Mouse (Mus musculus) MEL (cell line): ENCODE measurements around the gene Adora3. TPM values are rescaled to one million over a fixed set of nuclear protein-coding genes. Genes with fewer than 3 reads are reported as not detected.

ENCODE experiments used
- DNase-seq: peaks from one replicate; pipeline ENCODE4 v3.0.0; 2011; ENCODE audit warnings: low read depth, low spot score
- H3K27ac ChIP-seq: 2 replicates; pipeline ENCODE4 v1.5.1; 2012; ENCODE audit warnings: low read depth, mild to moderate bottlenecking, control low read depth, low read length, moderate library complexity; ENCODE audit not compliant: control insufficient read depth
- H3K27me3 ChIP-seq, 2 experiments: fragments of 150-350 bp in 1 of 2; sonication (generic) in 1 of 2; 2 replicates each; pipeline ENCODE4 v1.6.1; 2012; ENCODE audit warnings: low read length in 2 of 2, mild to moderate bottlenecking in 2 of 2, improper control_type of control experiment in 1 of 2, moderate library complexity in 1 of 2; ENCODE audit not compliant: insufficient read depth in 2 of 2, control insufficient read depth in 1 of 2
- H3K36me3 ChIP-seq, 2 experiments: 2 replicates each; pipeline ENCODE4 v1.6.1; 2012 to 2014; ENCODE audit warnings: low read length in 2 of 2, improper control_type of control experiment in 1 of 2, inconsistent platforms in 1 of 2, mild to moderate bottlenecking in 1 of 2; ENCODE audit not compliant: insufficient read depth in 2 of 2, control insufficient read depth in 1 of 2
- H3K4me1 ChIP-seq, 2 experiments: fragments of 150-350 bp in 1 of 2; sonication (generic) in 1 of 2; 2 replicates each; pipeline ENCODE4 v1.6.1; 2012; ENCODE audit warnings: low read length in 2 of 2, improper control_type of control experiment in 1 of 2, mild to moderate bottlenecking in 1 of 2; ENCODE audit not compliant: insufficient read depth in 2 of 2, control insufficient read depth in 1 of 2
- H3K4me3 ChIP-seq, 2 experiments: fragments of 150-350 bp in 1 of 2; sonication (generic) in 1 of 2; 2 replicates each; pipeline ENCODE4 v1.5.1; 2012; ENCODE audit warnings: low read depth in 2 of 2, low read length in 2 of 2, mild to moderate bottlenecking in 2 of 2, moderate library complexity in 2 of 2, control low read depth in 1 of 2, improper control_type of control experiment in 1 of 2; ENCODE audit not compliant: control insufficient read depth in 1 of 2, insufficient read depth in 1 of 2
- H3K79me2 ChIP-seq: 2 replicates; pipeline ENCODE4 v1.6.1; 2012; ENCODE audit warnings: mild to moderate bottlenecking, low read length, moderate library complexity; ENCODE audit not compliant: control insufficient read depth, poor library complexity, insufficient read depth
- H3K9ac ChIP-seq: 2 replicates; pipeline ENCODE4 v1.6.1; 2012; ENCODE audit warnings: low read depth, mild to moderate bottlenecking, control low read depth, low read length, moderate library complexity; ENCODE audit not compliant: control insufficient read depth, poor library complexity, severe bottlenecking
- H3K9me3 ChIP-seq: fragments of 150-350 bp; sonication (generic); replicated peaks from 2 replicates; pipeline ENCODE4 v1.6.1; 2012; ENCODE audit warnings: mild to moderate bottlenecking, low read length, improper control_type of control experiment, moderate library complexity; ENCODE audit not compliant: insufficient read depth
- CTCF ChIP-seq, 3 experiments: IDR thresholded peaks in 2 of 3; conservative IDR thresholded peaks in 1 of 3; 2 replicates each; pipeline ENCODE4 v1.5.1; 2011 to 2012; ENCODE audit warnings: low read length in 3 of 3, low read depth in 2 of 3, mild to moderate bottlenecking in 2 of 3, improper control_type of control experiment in 1 of 3, inconsistent platforms in 1 of 3, mixed read lengths in 1 of 3, moderate library complexity in 1 of 3; ENCODE audit not compliant: control insufficient read depth in 1 of 3, insufficient read depth in 1 of 3, poor library complexity in 1 of 3, severe bottlenecking in 1 of 3
- ELF1 ChIP-seq: IDR thresholded peaks from 2 replicates; pipeline ENCODE4 v1.6.1; 2014; ENCODE audit warnings: low read depth, mild to moderate bottlenecking, inconsistent platforms, low read length, improper control_type of control experiment, moderate library complexity
- MAFK ChIP-seq: IDR thresholded peaks from 2 replicates; pipeline ENCODE4 v1.6.1; 2011; ENCODE audit warnings: low read depth, mild to moderate bottlenecking, low read length, improper control_type of control experiment, borderline replicate concordance
- MAX ChIP-seq: IDR thresholded peaks from 2 replicates; pipeline ENCODE4 v1.6.1; 2011; ENCODE audit warnings: low read length, improper control_type of control experiment
- MYB ChIP-seq: IDR thresholded peaks from 2 replicates; pipeline ENCODE4 v1.6.1; 2011; ENCODE audit warnings: mild to moderate bottlenecking, low read depth, low read length, improper control_type of control experiment
- NELFE ChIP-seq: IDR thresholded peaks from 2 replicates; pipeline ENCODE4 v1.6.1; 2011; ENCODE audit warnings: low read depth, low read length, improper control_type of control experiment
- NRF1 ChIP-seq: IDR thresholded peaks from 2 replicates; pipeline ENCODE4 v1.6.1; 2014; ENCODE audit warnings: low read depth, mild to moderate bottlenecking, inconsistent platforms, low read length, improper control_type of control experiment, moderate library complexity; ENCODE audit not compliant: poor library complexity, insufficient read depth, severe bottlenecking
- POLR2A ChIP-seq, 2 experiments: IDR thresholded peaks; 2 replicates each; pipeline ENCODE4 v1.6.1; 2011 to 2012; ENCODE audit warnings: low read length in 2 of 2, mild to moderate bottlenecking in 2 of 2, control low read depth in 1 of 2, improper control_type of control experiment in 1 of 2, low read depth in 1 of 2, moderate library complexity in 1 of 2; ENCODE audit not compliant: control insufficient read depth in 1 of 2, insufficient read depth in 1 of 2, poor library complexity in 1 of 2
- POLR2AphosphoS5 ChIP-seq: IDR thresholded peaks from 2 replicates; pipeline ENCODE4 v1.6.1; 2012; ENCODE audit warnings: low read depth, borderline replicate concordance, mild to moderate bottlenecking, inconsistent platforms, low read length, moderate library complexity, mixed read lengths
- RAD21 ChIP-seq: IDR thresholded peaks from 2 replicates; pipeline ENCODE4 v1.6.1; 2011; ENCODE audit warnings: mild to moderate bottlenecking, low read depth, low read length, improper control_type of control experiment
- RCOR1 ChIP-seq: IDR thresholded peaks from 2 replicates; pipeline ENCODE4 v1.6.1; 2012; ENCODE audit warnings: low read depth, mild to moderate bottlenecking, inconsistent platforms, low read length, improper control_type of control experiment
- TAL1 ChIP-seq: IDR thresholded peaks from 2 replicates; pipeline ENCODE4 v1.6.1; 2012; ENCODE audit warnings: mild to moderate bottlenecking, inconsistent platforms, low read length, moderate library complexity, mixed read lengths
- TBP ChIP-seq: IDR thresholded peaks from 2 replicates; pipeline ENCODE4 v1.8.0; 2011; ENCODE audit warnings: low read depth, low read length, improper control_type of control experiment
- TCF12 ChIP-seq: IDR thresholded peaks from 2 replicates; pipeline ENCODE4 v1.6.1; 2014; ENCODE audit warnings: low read depth, mild to moderate bottlenecking, inconsistent platforms, low read length, improper control_type of control experiment, moderate library complexity
- UBTF ChIP-seq: IDR thresholded peaks from 2 replicates; pipeline ENCODE4 v1.6.1; 2012; ENCODE audit warnings: low read depth, mild to moderate bottlenecking, inconsistent platforms, low read length, improper control_type of control experiment, moderate library complexity, borderline replicate concordance; ENCODE audit not compliant: insufficient read depth
- USF2 ChIP-seq, 2 experiments: IDR thresholded peaks; 2 replicates each; pipeline ENCODE4 v1.6.1; 2011 to 2012; ENCODE audit warnings: improper control_type of control experiment in 2 of 2, low read length in 2 of 2, borderline replicate concordance in 1 of 2, inconsistent platforms in 1 of 2, low read depth in 1 of 2, mild to moderate bottlenecking in 1 of 2; ENCODE audit not compliant: insufficient read depth in 1 of 2
- ZC3H11A ChIP-seq: IDR thresholded peaks from 2 replicates; pipeline ENCODE4 v1.6.1; 2012; ENCODE audit warnings: low read depth, mild to moderate bottlenecking, inconsistent platforms, low read length, improper control_type of control experiment
- polyA plus RNA-seq, 2 experiments: library from polyadenylated mRNA; stranded (reverse) in 1 of 2; unstranded in 1 of 2; fragments of >175 nt in 1 of 2; fragments of >200 nt in 1 of 2; gene quantifications; 2 replicates each; pipeline versions ENCODE4 v1.2.1 to v1.2.4; 2012; ENCODE audit warnings: low replicate concordance in 2 of 2, low read depth in 1 of 2; ENCODE audit not compliant: insufficient read length in 2 of 2, insufficient read depth in 1 of 2, missing spikeins in 1 of 2
- total RNA-seq: library from RNA; depleted of rRNA; stranded (reverse); fragments of 300-350 nt; gene quantifications from 2 replicates; pipeline ENCODE4 v1.2.3, GENCODE M21; 2012

Adora3 gene
- total and polyA plus RNA-seq, 3 experiments, result 0.42 to 0.65 TPM; not detected in 1

DNA sequence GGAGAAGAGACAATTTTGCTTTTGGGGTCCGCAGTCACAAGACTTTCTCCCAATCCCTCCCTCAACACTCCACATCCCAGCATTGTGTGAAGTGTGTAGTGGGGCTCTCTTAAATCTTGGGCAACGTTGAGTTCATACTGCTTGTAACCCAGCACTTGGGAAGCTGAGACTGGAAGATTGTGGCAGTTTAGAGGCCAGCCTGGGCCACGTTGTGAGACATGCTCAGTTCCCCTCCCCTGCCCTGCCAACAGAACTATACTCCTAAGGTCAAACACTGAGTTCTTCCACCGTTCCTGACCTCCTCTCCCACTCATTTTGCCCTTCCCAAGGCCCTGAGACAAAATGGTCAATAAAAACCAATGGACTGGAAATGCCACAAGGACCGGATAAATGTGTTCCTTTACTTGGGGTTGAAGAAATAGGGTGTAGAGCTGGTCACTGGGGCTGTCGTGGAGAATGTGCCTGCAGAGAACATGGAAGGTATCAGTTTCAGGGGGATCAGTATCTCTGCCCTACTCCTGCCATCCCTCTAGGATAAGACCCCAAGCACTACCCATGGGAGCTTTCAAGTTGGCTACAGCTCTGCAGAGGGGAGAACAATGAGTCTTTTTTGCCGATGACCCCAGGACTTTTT, 57.0 kb downstream of the Adora3 start:
- peaks cover 0 to 18% of the 10 kb centered on the region in 2 experiments; a peak in 3 of 4 replicates for H3K36me3 ChIP-seq
- no peak for DNase-seq
- H3K27ac ChIP-seq, result no peak overlapping the region
- H3K27me3 ChIP-seq, result no peaks in the 10 kb centered on the region
- H3K9me3 ChIP-seq, result no peaks in the 10 kb centered on the region
- no peak overlapping the region for H3K4me3 ChIP-seq
- no peak overlapping the region for H3K9ac ChIP-seq
- peaks cover 4 to 21% of the 10 kb centered on the region in 2 experiments; a peak in 3 of 4 replicates for H3K4me1 ChIP-seq
- peaks cover 5% of the 10 kb centered on the region; the same call in 1 of the 2 replicates for H3K79me2 ChIP-seq
- TF ChIP-seq RAD21 (no peak), ELF1 (no peak), UBTF (no peak), TCF12 (no peak), TBP (no peak), TAL1 (no peak), MAFK (no peak)

- no peak overlapping the region for H3K27ac ChIP-seq
- H3K9ac ChIP-seq, result no peak overlapping the region
- H3K4me3 ChIP-seq, result no peak overlapping the region
- TF ChIP-seq UBTF, result no peak
- TF ChIP-seq, all 39 proteins: peak for 0
- H3K36me3 ChIP-seq, result peaks cover 0 to 20% of the 10 kb centered on the region in 2 experiments; a peak in 3 of 4 replicates
- H3K27me3 ChIP-seq, result no peaks in the 10 kb centered on the region
- H3K4me1 ChIP-seq, result peaks cover 4 to 24% of the 10 kb centered on the region in 2 experiments; a peak in 3 of 4 replicates
- no peaks in the 10 kb centered on the region for H3K9me3 ChIP-seq
- H3K79me2 ChIP-seq, result peaks cover 5% of the 10 kb centered on the region; the same call in 1 of the 2 replicates
- DNase-seq, result no peak
These were observed 57.5 kb downstream of the Adora3 start for GRCm38 (mm10) chr3:105928195-105928569.

GRCm38 (mm10) chr3:105928781-105929180, 58.1 kb downstream of the Adora3 start:
- Histone ChIP-seq H3K9ac (no peak overlapping the region), H3K79me2 (peaks cover 5% of the 10 kb centered on the region; the same call in 1 of the 2 replicates), H3K4me1 (peaks cover 4 to 24% of the 10 kb centered on the region in 2 experiments; a peak in 3 of 4 replicates), H3K27me3 (no peaks in the 10 kb centered on the region), H3K4me3 (no peak overlapping the region), H3K9me3 (no peaks in the 10 kb centered on the region), H3K36me3 (peaks cover 0 to 20% of the 10 kb centered on the region in 2 experiments; a peak in 3 of 4 replicates), H3K27ac (no peak overlapping the region)
- no peak for DNase-seq
- no peak for TF ChIP-seq POLR2A (IDR thresholded peaks at IDR 0.05; ENCODE audit: control insufficient read depth in 1 of 2, insufficient read depth in 1 of 2, low read depth in 1 of 2, low read length in 2 of 2, poor library complexity in 1 of 2)
- no peak for TF ChIP-seq NELFE
- TF ChIP-seq ELF1, result no peak
- no peak for TF ChIP-seq CTCF (IDR thresholded peaks at IDR 0.05 in 2 of 3, conservative IDR thresholded peaks at IDR 0.05 in 1 of 3; ENCODE audit: control insufficient read depth in 1 of 3, insufficient read depth in 1 of 3, low read depth in 2 of 3, low read length in 3 of 3, poor library complexity in 1 of 3, severe bottlenecking in 1 of 3)
- no peak for TF ChIP-seq POLR2AphosphoS5
- TF ChIP-seq MYB, result no peak
- TF ChIP-seq TCF12, result no peak
- no peak for TF ChIP-seq MAX
- no peak for TF ChIP-seq NRF1
- TF ChIP-seq USF2 (IDR thresholded peaks at IDR 0.05; ENCODE audit: borderline replicate concordance in 1 of 2, insufficient read depth in 1 of 2, low read depth in 1 of 2, low read length in 2 of 2), result no peak
- no peak for TF ChIP-seq RCOR1
- no peak for TF ChIP-seq ZC3H11A
